Mouse (Mus musculus) ES-Bruce4 (cell line): ENCODE measurements around the gene Utp20. TPM values are rescaled to one million over a fixed set of nuclear protein-coding genes. Genes with fewer than 3 reads are reported as not detected.
A peak's percentile ranks its signal among the peaks of the same experiment; 100 is the strongest.
"Not testable (repeated sequence)": the region's sequence is repeated elsewhere in the genome, so short reads cannot be mapped to it uniquely, and the experiment has no call there.

ENCODE experiments used
- H3K27ac ChIP-seq: 2 replicates; pipeline ENCODE4 v1.5.1; 2012; ENCODE audit warnings: low read length, inconsistent platforms; ENCODE audit not compliant: insufficient read depth
- H3K27me3 ChIP-seq: 2 replicates; pipeline ENCODE4 v1.6.1; 2012; ENCODE audit warnings: mild to moderate bottlenecking, low read length, inconsistent platforms; ENCODE audit not compliant: control insufficient read depth, poor library complexity, insufficient read depth, severe bottlenecking
- H3K36me3 ChIP-seq: 2 replicates; pipeline ENCODE4 v1.6.1; 2012; ENCODE audit warnings: inconsistent platforms, mild to moderate bottlenecking, low read length, moderate library complexity; ENCODE audit not compliant: control insufficient read depth, poor library complexity, insufficient read depth, severe bottlenecking
- H3K4me1 ChIP-seq: one replicate; pipeline ENCODE4 v1.8.1; 2011; ENCODE audit warnings: low read length; ENCODE audit not compliant: control insufficient read depth, insufficient read depth
- H3K4me3 ChIP-seq: 2 replicates; pipeline ENCODE4 v1.5.1; 2011; ENCODE audit warnings: low read depth, mild to moderate bottlenecking, low read length
- H3K9ac ChIP-seq: 2 replicates; pipeline ENCODE4 v1.6.1; 2012; ENCODE audit warnings: low read depth, mild to moderate bottlenecking, inconsistent platforms; ENCODE audit not compliant: poor library complexity, severe bottlenecking
- H3K9me3 ChIP-seq: replicated peaks from 2 replicates; pipeline ENCODE4 v1.6.1; 2012; ENCODE audit warnings: mild to moderate bottlenecking, low read length, inconsistent platforms; ENCODE audit not compliant: control insufficient read depth, poor library complexity, insufficient read depth, severe bottlenecking
- CTCF ChIP-seq: IDR thresholded peaks from one replicate; pipeline ENCODE4 v1.8.1; 2011; ENCODE audit warnings: low read depth, low read length
- EP300 ChIP-seq: IDR thresholded peaks from 2 replicates; pipeline ENCODE4 v1.6.1; 2011; ENCODE audit warnings: low read depth, low read length; ENCODE audit not compliant: insufficient read depth
- POLR2A ChIP-seq: IDR thresholded peaks from one replicate; pipeline ENCODE4 v1.8.1; 2011; ENCODE audit warnings: low read length; ENCODE audit not compliant: insufficient read depth
- polyA plus RNA-seq: library from polyadenylated mRNA; stranded (reverse); fragments of >200 nt; gene quantifications from 2 replicates; pipeline ENCODE4 v1.2.4, GENCODE M21; 2011; ENCODE audit warnings: low read depth; ENCODE audit not compliant: missing spikeins, insufficient read depth, insufficient read length

Utp20 gene
- polyA plus RNA-seq, 1 experiment, result 71.3 TPM

DNA sequence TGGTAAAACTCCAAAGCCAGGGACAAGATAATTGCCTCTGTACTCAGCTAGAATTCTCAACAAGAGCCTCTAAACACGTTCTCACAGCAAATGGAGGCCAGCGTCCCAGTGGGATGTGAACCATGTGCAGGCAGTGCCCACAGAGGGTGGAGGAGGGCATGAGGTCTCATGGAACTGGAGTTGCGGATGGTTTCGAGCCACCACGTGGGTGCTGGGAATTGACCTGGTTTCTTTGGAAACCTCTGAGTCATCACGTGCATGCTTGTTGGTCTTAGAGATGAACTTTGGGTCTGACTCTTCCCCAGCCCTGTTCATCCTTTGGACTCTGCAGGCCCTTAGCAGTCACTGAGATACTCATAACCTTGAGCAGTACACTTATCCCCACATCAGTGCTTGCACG, 26.7 kb upstream of the Utp20 start:
- Histone ChIP-seq H3K4me1 (no peaks in the 10 kb centered on the region), H3K9me3 (no peaks in the 10 kb centered on the region), H3K27me3 (no peaks in the 10 kb centered on the region), H3K27ac (no peak overlapping the region), H3K36me3 (no peaks in the 10 kb centered on the region), H3K4me3 (no peak overlapping the region), H3K9ac (no peak overlapping the region)
- no peak for TF ChIP-seq EP300
- no peak for TF ChIP-seq CTCF
- no peak for TF ChIP-seq POLR2A

DNA sequence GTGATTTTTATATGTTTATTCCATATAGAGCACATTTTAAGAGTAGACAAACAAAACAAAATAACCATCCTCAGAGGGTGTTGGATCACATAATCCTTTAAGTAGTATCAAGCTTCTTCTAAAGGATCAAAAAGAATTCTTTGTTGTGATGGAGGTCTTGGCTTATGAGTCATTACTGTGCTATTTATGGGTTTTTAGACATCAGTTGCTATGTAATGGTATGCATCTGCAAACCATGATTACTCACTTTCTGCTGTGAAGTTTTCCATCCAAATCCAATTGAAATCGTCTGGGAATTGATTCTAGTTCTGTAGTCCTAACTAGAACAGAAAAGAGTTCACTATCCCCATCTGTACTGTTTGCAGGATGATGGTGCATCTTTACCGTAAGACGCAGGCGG, 23.4 kb upstream of the Utp20 start:
- Histone ChIP-seq H3K9me3 (no peaks in the 10 kb centered on the region), H3K4me3 (no peak overlapping the region), H3K4me1 (no peaks in the 10 kb centered on the region), H3K9ac (no peak overlapping the region), H3K27me3 (no peaks in the 10 kb centered on the region), H3K27ac (no peak overlapping the region), H3K36me3 (no peaks in the 10 kb centered on the region)
- TF ChIP-seq CTCF (no peak), EP300 (no peak), POLR2A (no peak)

DNA sequence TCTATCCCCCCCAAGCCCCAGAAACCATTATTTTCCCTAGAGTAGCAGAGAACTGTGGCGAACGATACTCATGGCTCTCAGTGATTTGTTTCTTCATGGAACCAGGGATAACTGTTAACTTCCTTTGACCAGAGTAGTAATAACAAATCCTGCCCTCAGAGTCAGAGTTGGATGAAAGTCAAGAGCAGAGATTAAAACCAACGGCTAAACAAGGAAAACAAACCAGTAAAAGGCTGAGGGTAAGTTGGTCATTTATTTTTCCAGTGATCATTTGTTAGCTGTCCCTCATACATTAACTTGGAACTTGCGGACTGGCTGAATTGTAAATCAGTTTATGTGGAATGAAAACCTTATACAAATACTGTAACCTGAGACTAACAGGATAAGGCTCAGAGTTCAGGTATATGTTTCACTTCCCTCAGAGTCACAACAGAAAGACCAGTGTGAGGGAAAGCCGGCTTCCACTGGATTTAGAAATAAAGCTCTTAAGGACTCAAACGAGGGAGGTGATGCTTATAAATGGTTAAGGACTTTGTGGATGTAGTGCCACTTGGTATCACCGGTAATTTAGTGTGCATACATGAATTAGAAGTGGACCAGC, 22.4 kb upstream of the Utp20 start:
- Histone ChIP-seq H3K4me3 (no peak overlapping the region), H3K9me3 (no peaks in the 10 kb centered on the region), H3K36me3 (no peaks in the 10 kb centered on the region), H3K27ac (no peak overlapping the region), H3K4me1 (no peaks in the 10 kb centered on the region), H3K9ac (no peak overlapping the region), H3K27me3 (no peaks in the 10 kb centered on the region)
- TF ChIP-seq EP300, result no peak
- no peak for TF ChIP-seq POLR2A
- no peak for TF ChIP-seq CTCF

DNA sequence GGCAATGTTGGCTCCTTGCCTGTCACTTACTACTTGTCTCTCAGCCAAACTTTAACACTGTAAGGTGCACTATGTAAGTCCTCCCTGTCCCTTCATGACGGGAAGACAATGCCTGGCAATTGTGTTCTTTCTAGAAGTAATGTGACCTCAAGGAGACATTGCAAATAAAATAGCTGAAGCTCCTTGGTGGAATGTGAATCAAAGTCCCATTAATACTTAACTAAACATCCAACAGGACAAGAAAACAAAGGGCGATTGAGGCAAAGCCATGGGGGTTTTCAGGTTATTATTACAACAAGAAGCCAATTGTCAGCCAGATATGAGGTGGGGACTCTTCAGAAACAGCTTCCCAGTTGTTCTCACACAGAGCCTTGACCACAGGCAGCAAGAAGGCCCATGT, 7.6 kb upstream of the Utp20 start:
- Histone ChIP-seq H3K4me1 (no peaks in the 10 kb centered on the region), H3K36me3 (no peaks in the 10 kb centered on the region), H3K27me3 (no peaks in the 10 kb centered on the region), H3K9me3 (no peaks in the 10 kb centered on the region), H3K27ac (no peak overlapping the region), H3K9ac (no peak overlapping the region), H3K4me3 (no peak overlapping the region)
- TF ChIP-seq POLR2A (no peak), EP300 (no peak), CTCF (no peak)

DNA sequence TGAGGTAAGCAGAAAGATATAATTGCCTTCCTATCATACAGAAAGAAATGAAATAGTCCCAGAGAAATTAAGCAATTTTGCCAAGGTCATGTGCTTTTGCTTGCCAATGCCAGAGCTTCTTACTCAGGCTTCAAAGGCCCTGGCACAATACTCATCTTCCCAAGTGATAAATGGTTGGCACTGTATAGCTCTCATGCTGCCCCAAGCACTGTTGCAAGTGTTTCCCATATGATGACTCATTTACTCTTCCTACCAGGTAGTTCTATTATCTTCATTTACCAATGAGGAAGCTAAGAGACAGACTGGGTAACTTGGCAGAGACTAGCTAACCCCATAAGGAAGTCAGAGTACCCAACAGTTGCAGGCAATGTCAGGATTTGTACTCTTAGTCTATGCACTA, 1.8 kb upstream of the Utp20 start:
- TF ChIP-seq EP300 (no peak), CTCF (no peak), POLR2A (no peak)

DNA sequence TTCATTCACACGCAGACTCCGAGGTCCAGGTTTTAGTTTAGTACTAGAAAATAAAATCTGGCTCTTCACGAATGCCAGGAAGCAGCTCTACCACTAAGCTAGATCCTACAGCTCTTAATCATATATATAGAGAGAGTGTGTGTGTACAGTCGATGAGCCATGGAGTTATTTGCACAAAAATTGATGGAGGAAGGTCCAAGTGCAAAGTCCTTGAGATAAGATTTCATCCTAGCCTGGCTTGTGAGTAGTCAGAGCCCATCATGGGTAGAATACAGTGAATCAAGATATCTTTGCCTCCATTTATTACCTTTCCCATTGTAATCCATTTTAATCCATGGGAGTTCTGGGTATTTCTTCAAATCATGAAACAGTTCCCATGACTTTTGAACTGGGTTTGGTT, 992 bp upstream of the Utp20 start:
- no peak overlapping the region for H3K27ac ChIP-seq
- H3K9ac ChIP-seq, result 0 out of 2 replicates have a peak overlapping the region, but pooled peaks have one; percentile 91
- no peaks in the 10 kb centered on the region for H3K4me1 ChIP-seq
- no peak overlapping the region for H3K4me3 ChIP-seq
- TF ChIP-seq CTCF (no peak), EP300 (no peak), POLR2A (no peak)
- no peaks in the 10 kb centered on the region for H3K27me3 ChIP-seq
- no peaks in the 10 kb centered on the region for H3K9me3 ChIP-seq
- peaks cover 23% of the 10 kb centered on the region for H3K36me3 ChIP-seq

More for the DNA sequence above, 1.8 kb upstream of the Utp20 start:
- H3K36me3 ChIP-seq, result peaks cover 17% of the 10 kb centered on the region
- no peaks in the 10 kb centered on the region for H3K4me1 ChIP-seq
- no peaks in the 10 kb centered on the region for H3K27me3 ChIP-seq
- no peak overlapping the region for H3K9ac ChIP-seq
- H3K27ac ChIP-seq, result no peak overlapping the region
- H3K9me3 ChIP-seq, result no peaks in the 10 kb centered on the region
- H3K4me3 ChIP-seq, result no peak overlapping the region

DNA sequence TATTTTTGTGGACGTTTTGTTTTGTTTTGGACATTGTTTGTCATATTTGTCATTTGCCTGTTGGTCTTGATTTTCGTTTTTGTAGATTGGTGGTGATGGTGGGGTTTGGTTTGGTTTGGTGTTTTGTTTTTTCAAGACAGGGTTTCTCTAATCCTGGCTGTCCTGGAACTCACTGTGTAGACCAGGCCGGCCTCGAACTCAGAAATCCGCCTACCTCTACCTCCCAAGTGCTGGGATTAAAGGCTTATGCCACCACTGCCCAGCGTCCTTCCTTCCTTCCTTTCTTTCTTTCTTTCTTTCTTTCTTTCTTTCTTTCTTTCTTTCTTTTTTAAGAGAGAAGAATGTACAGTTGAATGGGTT, 323 bp upstream of the Utp20 start:
- not testable (repeated sequence) for H3K27ac ChIP-seq, H3K27me3 ChIP-seq, H3K4me1 ChIP-seq, H3K9me3 ChIP-seq
- Histone ChIP-seq H3K36me3 (peaks cover 27% of the 10 kb centered on the region), H3K9ac (peak overlapping the region; percentile 91), H3K4me3 (peak overlapping the region; percentile 91)
